Mouse (Mus musculus) G1E (cell line): ENCODE measurements around the gene Plcxd1. TPM values are rescaled to one million over a fixed set of nuclear protein-coding genes. Genes with fewer than 3 reads are reported as not detected.
"Not testable (repeated sequence)": the region's sequence is repeated elsewhere in the genome, so short reads cannot be mapped to it uniquely, and the experiment has no call there.

Source experiments
- ATAC-seq: 2 replicates; pipeline ENCODE4 v1.8.0; 2016; ENCODE audit warnings: mild to moderate bottlenecking; ENCODE audit not compliant: insufficient number of reproducible peaks, poor library complexity, low FRiP score, severe bottlenecking; ENCODE audit errors: extremely low read depth
- DNase-seq: peaks from one replicate; pipeline ENCODE4 v3.0.0; 2012; ENCODE audit warnings: low spot score
- H3K27me3 ChIP-seq: 2 replicates; pipeline ENCODE4 v1.6.1; 2012; ENCODE audit warnings: mild to moderate bottlenecking, low read length, inconsistent platforms; ENCODE audit not compliant: insufficient read depth
- H3K36me3 ChIP-seq: replicated peaks from 2 replicates; pipeline ENCODE3; 2012; ENCODE audit warnings: mild to moderate bottlenecking, inconsistent platforms
- H3K4me1 ChIP-seq: 2 replicates; pipeline ENCODE4 v1.6.1; 2012; ENCODE audit warnings: low read depth, low read length, inconsistent platforms, mixed read lengths; ENCODE audit not compliant: insufficient read depth
- H3K4me3 ChIP-seq: 2 replicates; pipeline ENCODE4 v1.5.1; 2012; ENCODE audit warnings: low read depth, mild to moderate bottlenecking, inconsistent platforms, low read length, moderate library complexity, mixed read lengths
- H3K9me3 ChIP-seq: replicated peaks from 2 replicates; pipeline ENCODE4 v1.6.1; 2012; ENCODE audit warnings: inconsistent platforms
- CTCF ChIP-seq: IDR thresholded peaks from 2 replicates; pipeline ENCODE4 v1.5.1; 2012; ENCODE audit warnings: low read depth, low read length, inconsistent platforms, mixed read lengths
- GATA1 ChIP-seq: IDR thresholded peaks from 2 replicates; pipeline ENCODE4 v1.6.1; 2012; ENCODE audit warnings: borderline replicate concordance, low read length, inconsistent platforms, mixed read lengths
- GATA2 ChIP-seq: IDR thresholded peaks from 2 replicates; pipeline ENCODE4 v1.6.1; 2012; ENCODE audit warnings: low read depth, low read length, inconsistent platforms, borderline replicate concordance
- POLR2AphosphoS5 ChIP-seq: IDR thresholded peaks from 2 replicates; pipeline ENCODE4 v1.6.1; 2012; ENCODE audit warnings: low read depth, low read length, inconsistent platforms; ENCODE audit not compliant: insufficient replicate concordance
- TAL1 ChIP-seq: conservative IDR thresholded peaks from 2 replicates; pipeline ENCODE4 v1.6.1; 2012; ENCODE audit warnings: low read depth, low read length, inconsistent platforms, mixed read lengths
- polyA plus RNA-seq: library from polyadenylated mRNA; stranded (reverse); fragments of >175 nt; gene quantifications from 2 replicates; pipeline ENCODE4 v1.2.3, GENCODE M21; 2012
- total RNA-seq, 2 experiments: library from RNA; stranded (forward) in 1 of 2; stranded (reverse) in 1 of 2; fragments of 200-1000 nt in 1 of 2; fragments of >200 nt in 1 of 2; fragmentation: Nextera tagmentation in 1 of 2; gene quantifications; 2 replicates each; pipeline ENCODE4 v1.2.3; 2014 to 2017

Plcxd1 gene
- total RNA-seq (2014; fragmentation: Nextera tagmentation) (not detected in 2 replicates), total RNA-seq (2017) (0.06 and 0.11 TPM in 2 replicates), polyA plus RNA-seq (not detected in 2 replicates)

DNA sequence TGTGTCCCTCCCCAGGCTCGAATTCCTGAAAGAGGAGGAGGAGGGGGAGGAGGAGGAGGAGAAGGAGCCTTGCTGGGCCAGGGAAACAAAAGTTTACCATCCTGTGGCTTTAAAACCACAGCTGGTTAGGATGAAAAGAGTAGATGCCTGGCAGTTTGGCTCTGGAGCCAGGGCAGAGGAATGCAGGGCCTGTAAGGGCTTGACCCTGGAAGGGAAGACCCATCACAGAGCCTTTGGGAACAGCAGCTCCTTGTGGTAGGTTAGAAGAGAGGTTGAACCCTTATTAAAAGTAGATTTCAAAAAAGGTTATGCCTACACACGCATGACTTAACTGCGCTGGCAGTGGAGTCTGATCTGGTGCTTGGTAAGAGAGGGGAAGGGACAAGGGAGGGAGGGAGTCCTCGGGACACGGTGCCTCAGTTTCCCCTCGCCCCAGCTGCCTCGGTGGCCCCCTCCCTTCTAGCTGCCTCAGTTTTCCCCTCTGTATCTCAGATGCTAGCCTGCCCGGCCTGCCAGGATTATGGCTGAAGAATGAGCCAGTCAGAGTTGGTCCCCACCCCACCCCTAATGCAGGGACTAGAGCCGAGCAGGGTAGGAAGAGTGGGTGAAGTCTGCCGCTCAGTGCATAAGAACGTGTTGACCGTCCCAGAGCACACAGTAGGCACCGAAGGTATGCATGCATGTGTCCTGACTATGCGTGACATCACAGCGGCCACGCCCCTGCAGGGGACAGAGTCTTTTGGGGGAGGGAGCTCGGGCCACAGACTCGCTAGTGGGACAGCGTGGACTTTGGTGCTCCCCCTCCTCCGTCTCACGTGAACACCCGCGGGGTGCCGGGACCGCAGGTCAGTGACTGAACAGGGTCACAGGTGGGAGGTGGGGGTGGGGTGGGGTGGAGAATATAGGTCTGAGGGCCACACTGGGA, at the start of gene Plcxd1:
Gene Plcxd1 (plus strand): TSS at position 314 of the 925 bp plus-strand sequence.
- Histone ChIP-seq H3K4me3 (0 out of 2 replicates have a peak within 1 kb of the TSS, but pooled peaks have one; percentile 3), H3K36me3 (peaks cover 34% of the 10 kb centered on the region), H3K27me3 (peaks cover 4% of the 10 kb centered on the region; the same call in 1 of the 2 replicates), H3K4me1 (peaks cover 39% of the 10 kb centered on the region), H3K9me3 (peaks cover 35% of the 10 kb centered on the region)
- DNase-seq = no peak
- no peak for TF ChIP-seq TAL1
- no peak for TF ChIP-seq CTCF
- TF ChIP-seq POLR2AphosphoS5 = no peak
- TF ChIP-seq GATA2 = no peak
- TF ChIP-seq GATA1 = no peak
- ATAC-seq = no peak

GRCm38 (mm10) chr5:110057637-110058408, 41.9 kb upstream of the Plcxd1 start:
- Histone ChIP-seq H3K9me3 (peaks cover 2% of the 10 kb centered on the region; the same call in 1 of the 2 replicates), H3K4me3 (peak overlapping the region; percentile 88), H3K36me3 (peaks cover 3% of the 10 kb centered on the region), H3K4me1 (peaks cover 6% of the 10 kb centered on the region), H3K27me3 (no peaks in the 10 kb centered on the region)
- no peak for TF ChIP-seq GATA2
- TF ChIP-seq CTCF = no peak
- DNase-seq (peak; percentile 70), ATAC-seq (peak; percentile 98)

DNA sequence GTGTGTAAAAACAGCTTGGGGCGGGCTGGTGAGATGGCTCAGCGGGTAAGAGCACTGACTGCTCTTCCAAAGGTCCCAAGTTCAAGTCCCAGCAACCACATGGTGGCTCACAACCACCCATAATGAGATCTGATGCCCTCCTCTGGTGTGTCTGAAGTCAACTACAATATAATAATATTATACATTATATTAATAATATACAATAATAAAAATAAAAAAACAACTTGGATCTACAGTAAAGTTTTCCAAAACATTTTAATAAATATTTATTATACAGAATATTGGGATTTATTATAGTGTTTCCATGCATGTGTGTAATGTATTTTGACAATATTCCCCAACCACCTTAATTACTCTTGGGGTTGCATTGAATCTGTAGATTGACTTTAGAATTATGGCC, 27.4 kb upstream of the Plcxd1 start, which contains the start of gene Gm17655:
Gene Gm17655 (minus strand): TSS at position 101 of the 400 bp plus-strand sequence.
- H3K4me3 ChIP-seq, H3K4me1 ChIP-seq, DNase-seq, H3K36me3 ChIP-seq, H3K27me3 ChIP-seq, ATAC-seq: not testable (repeated sequence)
- peaks cover 18% of the 10 kb centered on the region for H3K9me3 ChIP-seq

- ATAC-seq (no peak), DNase-seq (no peak)
- no peak for TF ChIP-seq POLR2AphosphoS5
- no peak for TF ChIP-seq CTCF
- TF ChIP-seq GATA2 = no peak
- no peak for TF ChIP-seq GATA1
- TF ChIP-seq TAL1 = no peak
- Histone ChIP-seq H3K27me3 (no peaks in the 10 kb centered on the region), H3K4me3 (no peak overlapping the region), H3K4me1 (no peaks in the 10 kb centered on the region), H3K9me3 (peaks cover 18% of the 10 kb centered on the region), H3K36me3 (peaks cover 24% of the 10 kb centered on the region)
Measured at GRCm38 (mm10) chr5:110082961-110083360, 16.8 kb upstream of the Plcxd1 start.

GRCm38 (mm10) chr5:110086161-110086866, 13.5 kb upstream of the Plcxd1 start:
- H3K9me3 ChIP-seq = 0 out of 2 replicates have a peak, but pooled peaks cover 4% of the 10 kb centered on the region
- DNase-seq (no peak), ATAC-seq (no peak; the same call in 1 of the 2 replicates)
- H3K4me3 ChIP-seq = no peak overlapping the region
- H3K27me3 ChIP-seq = no peaks in the 10 kb centered on the region
- TF ChIP-seq CTCF (no peak), GATA2 (no peak), POLR2AphosphoS5 (no peak), TAL1 (no peak), GATA1 (no peak)
- no peaks in the 10 kb centered on the region for H3K4me1 ChIP-seq
- H3K36me3 ChIP-seq = peaks cover 13% of the 10 kb centered on the region

- DNase-seq = no peak
- H3K27me3 ChIP-seq = no peaks in the 10 kb centered on the region
- H3K4me1 ChIP-seq = peaks cover 17% of the 10 kb centered on the region
- H3K36me3 ChIP-seq = peaks cover 3% of the 10 kb centered on the region
- no peak overlapping the region for H3K4me3 ChIP-seq
- TF ChIP-seq GATA1 (no peak), CTCF (no peak), GATA2 (no peak), TAL1 (no peak), POLR2AphosphoS5 (no peak)
- no peaks in the 10 kb centered on the region for H3K9me3 ChIP-seq
- ATAC-seq = no peak
Measured at GRCm38 (mm10) chr5:110091546-110091945, 8.2 kb upstream of the Plcxd1 start.
